Mouse (Mus musculus) liver, embryonic 13.5 days (tissue): Measurements from ENCODE around the gene Arhgap24. TPM values are rescaled to one million over a fixed set of nuclear protein-coding genes. Genes with fewer than 3 reads are reported as not detected.

ENCODE experiments used
- ATAC-seq: fragments of 200-750 bp; cut with Nextera tagmentation; 2 replicates; pipeline ENCODE4 v1.8.0; 2017; ENCODE audit warnings: low read depth, mild to moderate bottlenecking, moderate number of reproducible peaks, moderate library complexity
- DNase-seq: peaks from one replicate; pipeline ENCODE4 v3.0.0; 2022
- H3K27ac ChIP-seq: fragments of 300-500 bp; sonication (generic); 2 replicates; pipeline ENCODE4 v1.5.1; 2015; ENCODE audit warnings: moderate library complexity, mild to moderate bottlenecking, inconsistent platforms
- H3K27me3 ChIP-seq: fragments of 300-500 bp; sonication (generic); 2 replicates; pipeline ENCODE4 v1.6.1; 2015; ENCODE audit warnings: mild to moderate bottlenecking, inconsistent platforms
- H3K36me3 ChIP-seq: fragments of 300-500 bp; sonication (generic); 2 replicates; pipeline ENCODE4 v1.6.1; 2015; ENCODE audit warnings: mild to moderate bottlenecking, inconsistent platforms
- H3K4me1 ChIP-seq: fragments of 300-500 bp; sonication (generic); replicated peaks from 2 replicates; pipeline ENCODE4 v1.6.1; 2015; ENCODE audit warnings: inconsistent platforms
- H3K4me2 ChIP-seq: fragments of 300-500 bp; sonication (generic); 2 replicates; pipeline ENCODE4 v1.6.1; 2015; ENCODE audit warnings: inconsistent platforms, mild to moderate bottlenecking, moderate library complexity
- H3K4me3 ChIP-seq: fragments of 300-500 bp; sonication (generic); replicated peaks from 2 replicates; pipeline ENCODE4 v1.5.1; 2015; ENCODE audit warnings: mild to moderate bottlenecking, inconsistent platforms
- H3K9ac ChIP-seq: fragments of 300-500 bp; sonication (generic); 2 replicates; pipeline ENCODE4 v1.6.1; 2015; ENCODE audit warnings: mild to moderate bottlenecking, inconsistent platforms
- H3K9me3 ChIP-seq: fragments of 300-500 bp; sonication (generic); replicated peaks from 2 replicates; pipeline ENCODE4 v1.6.1; 2016; ENCODE audit warnings: inconsistent platforms
- WGBS: fragments of 180-500 bp; shearing (Covaris S2); methylation state at CpG from one replicate; pipeline ENCODE4 v1.1.7; 2015; ENCODE audit not compliant: insufficient replicate concordance; 5-methylcytosine and 5-hydroxymethylcytosine counted together
- polyA plus RNA-seq: library from polyadenylated mRNA; unstranded; fragments of >200 nt; fragmentation: Nextera tagmentation; extraction: Ambion mirVana; gene quantifications from 2 replicates; pipeline ENCODE4 v1.2.1, GENCODE M21; 2015

Gene Arhgap24
- polyA plus RNA-seq, 1 experiment from 2014 or later = 2.0 TPM

DNA sequence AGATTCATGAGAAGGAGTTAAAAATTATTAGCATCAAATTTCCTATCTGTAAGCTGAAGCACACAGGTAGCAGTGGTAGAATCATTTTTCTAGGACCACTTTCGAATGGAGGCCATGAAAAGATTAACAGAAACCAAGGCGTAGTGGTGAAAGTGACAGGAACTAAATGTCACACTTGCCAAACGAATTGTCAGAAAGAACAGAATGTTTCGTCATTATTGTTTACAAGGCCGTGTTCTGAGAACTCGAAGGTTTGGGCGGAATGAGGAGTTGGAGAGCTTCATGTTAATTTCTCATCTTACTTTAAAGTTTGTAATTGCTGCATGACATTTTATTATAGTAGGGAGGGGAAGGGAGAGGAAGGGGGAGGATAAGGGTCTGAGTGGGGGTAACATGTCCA is 162.2 kb downstream of the Arhgap24 start:
- ATAC-seq = no peak
- no peaks in the 10 kb centered on the region for H3K36me3 ChIP-seq
- no peak overlapping the region for H3K9ac ChIP-seq
- 48% methylated on average over 7 of the region's 7 CpGs for WGBS
- H3K27ac ChIP-seq = no peak overlapping the region
- no peaks in the 10 kb centered on the region for H3K4me1 ChIP-seq
- no peaks in the 10 kb centered on the region for H3K27me3 ChIP-seq
- H3K4me3 ChIP-seq = no peak overlapping the region
- H3K9me3 ChIP-seq = no peaks in the 10 kb centered on the region
- H3K4me2 ChIP-seq = no peak overlapping the region
- DNase-seq = no peak

DNA sequence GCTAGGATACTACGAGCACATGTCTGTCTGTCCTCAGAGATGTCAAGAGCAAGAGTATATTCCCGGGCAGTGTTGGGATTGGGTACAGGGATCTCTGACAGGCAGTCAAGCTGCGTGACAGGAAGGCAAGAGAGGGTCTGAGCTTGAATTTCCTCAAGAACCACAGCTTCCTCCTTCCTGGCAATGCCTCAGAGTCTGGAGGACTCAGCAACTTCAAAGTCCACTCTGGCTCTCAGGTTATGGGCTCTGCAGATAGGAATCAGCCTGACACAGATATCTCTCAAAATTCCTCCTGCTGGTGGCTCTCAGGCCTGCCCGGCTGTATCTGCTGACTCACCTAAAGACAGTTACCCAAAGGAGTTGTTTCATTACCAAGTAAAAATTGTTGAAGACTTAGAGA is 162.6 kb downstream of the Arhgap24 start:
- no peaks in the 10 kb centered on the region for H3K27me3 ChIP-seq
- H3K4me3 ChIP-seq = no peak overlapping the region
- H3K4me2 ChIP-seq = no peak overlapping the region
- DNase-seq = peak; percentile 0
- H3K4me1 ChIP-seq = no peaks in the 10 kb centered on the region
- no peak overlapping the region for H3K27ac ChIP-seq
- no peak for ATAC-seq
- no peaks in the 10 kb centered on the region for H3K36me3 ChIP-seq
- no peaks in the 10 kb centered on the region for H3K9me3 ChIP-seq
- 18% methylated on average over 4 of the region's 4 CpGs for WGBS
- H3K9ac ChIP-seq = no peak overlapping the region

DNA sequence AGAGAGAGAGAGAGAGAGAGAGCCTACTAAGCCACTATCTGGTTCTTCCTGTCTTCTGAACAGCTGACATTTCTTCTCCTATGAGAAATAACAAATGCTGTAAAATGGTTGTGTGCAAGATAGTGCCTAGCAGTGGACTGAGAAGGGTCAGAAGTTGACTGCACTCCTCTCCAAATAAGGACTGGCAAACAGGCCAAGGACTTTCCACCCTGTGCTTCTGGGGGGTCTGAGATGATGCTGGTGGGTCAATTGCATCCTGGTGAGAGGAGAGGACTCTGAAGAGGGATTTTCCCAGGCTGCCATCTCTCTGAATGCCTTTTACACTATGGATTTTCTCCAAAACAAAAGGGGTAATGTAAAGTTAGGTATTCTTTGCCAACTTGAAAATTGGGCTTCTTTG is 177.9 kb downstream of the Arhgap24 start:
- H3K27ac ChIP-seq = no peak overlapping the region
- no peak overlapping the region for H3K4me2 ChIP-seq
- no peak overlapping the region for H3K4me3 ChIP-seq
- no peaks in the 10 kb centered on the region for H3K9me3 ChIP-seq
- no peak for ATAC-seq
- no peak overlapping the region for H3K9ac ChIP-seq
- no peaks in the 10 kb centered on the region for H3K4me1 ChIP-seq
- H3K36me3 ChIP-seq = no peaks in the 10 kb centered on the region
- DNase-seq = no peak
- H3K27me3 ChIP-seq = no peaks in the 10 kb centered on the region

DNA sequence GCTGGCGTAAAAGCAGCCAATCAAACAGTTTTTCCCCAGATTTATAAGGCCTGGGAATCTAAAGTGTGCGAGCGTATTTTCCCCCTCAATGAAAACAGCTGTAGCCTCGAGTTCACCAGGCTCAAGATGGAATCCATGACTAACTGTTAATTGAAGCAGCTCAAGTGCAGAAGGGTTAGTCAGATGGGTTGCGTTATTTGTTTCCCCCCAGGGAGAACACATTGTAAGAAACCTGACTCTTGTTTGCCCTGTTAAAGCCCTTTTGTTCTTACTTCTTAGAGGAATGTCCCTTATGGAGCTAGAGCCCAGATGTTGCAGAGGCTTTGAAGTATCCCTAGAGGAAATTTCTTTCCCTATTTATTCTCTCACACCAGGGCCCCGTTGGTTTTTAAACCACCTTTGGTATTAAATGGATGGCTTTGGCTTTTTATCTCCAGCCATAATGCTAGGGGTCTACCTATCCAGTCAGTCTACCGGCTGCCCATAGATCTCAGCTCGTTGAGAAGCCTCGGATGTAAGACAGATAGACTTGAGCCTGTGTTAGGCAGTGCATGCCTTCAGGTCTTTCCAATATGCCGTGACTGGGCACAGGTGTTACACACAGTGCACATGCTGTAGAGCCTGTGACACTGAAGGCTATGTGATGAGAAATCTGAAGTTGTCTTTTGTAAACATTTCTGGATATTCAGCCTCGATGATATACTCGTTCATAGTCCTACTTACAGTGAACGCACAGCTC is 184.0 kb downstream of the Arhgap24 start:
- H3K4me2 ChIP-seq = no peak overlapping the region
- no peaks in the 10 kb centered on the region for H3K4me1 ChIP-seq
- no peak overlapping the region for H3K4me3 ChIP-seq
- H3K27me3 ChIP-seq = no peaks in the 10 kb centered on the region
- no peaks in the 10 kb centered on the region for H3K36me3 ChIP-seq
- H3K27ac ChIP-seq = no peak overlapping the region
- ATAC-seq (no peak), DNase-seq (no peak)
- 63% methylated on average over 13 of the region's 13 CpGs for WGBS
- no peak overlapping the region for H3K9ac ChIP-seq
- no peaks in the 10 kb centered on the region for H3K9me3 ChIP-seq

DNA sequence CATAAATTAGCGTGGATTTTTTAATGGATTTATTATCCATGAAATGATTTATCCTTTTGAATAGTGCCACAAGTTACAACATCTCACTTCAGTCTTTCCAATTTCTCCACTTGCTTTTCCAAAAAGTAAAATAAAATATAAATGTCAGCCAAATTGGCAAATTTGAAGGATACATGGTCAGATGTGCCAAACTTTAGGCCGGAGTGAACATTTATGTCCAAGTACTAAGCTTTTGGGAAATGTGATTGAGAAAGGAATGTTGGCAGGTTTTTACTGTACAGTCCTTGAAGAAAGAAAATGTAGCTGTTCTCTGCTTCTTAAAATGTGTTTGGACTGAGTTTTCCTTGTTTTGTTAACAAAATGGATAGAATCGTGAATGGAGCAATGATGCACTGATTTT is 185.7 kb downstream of the Arhgap24 start:
- H3K9ac ChIP-seq = no peak overlapping the region
- 68% methylated on average over 3 of the region's 3 CpGs for WGBS
- ATAC-seq = no peak

DNA sequence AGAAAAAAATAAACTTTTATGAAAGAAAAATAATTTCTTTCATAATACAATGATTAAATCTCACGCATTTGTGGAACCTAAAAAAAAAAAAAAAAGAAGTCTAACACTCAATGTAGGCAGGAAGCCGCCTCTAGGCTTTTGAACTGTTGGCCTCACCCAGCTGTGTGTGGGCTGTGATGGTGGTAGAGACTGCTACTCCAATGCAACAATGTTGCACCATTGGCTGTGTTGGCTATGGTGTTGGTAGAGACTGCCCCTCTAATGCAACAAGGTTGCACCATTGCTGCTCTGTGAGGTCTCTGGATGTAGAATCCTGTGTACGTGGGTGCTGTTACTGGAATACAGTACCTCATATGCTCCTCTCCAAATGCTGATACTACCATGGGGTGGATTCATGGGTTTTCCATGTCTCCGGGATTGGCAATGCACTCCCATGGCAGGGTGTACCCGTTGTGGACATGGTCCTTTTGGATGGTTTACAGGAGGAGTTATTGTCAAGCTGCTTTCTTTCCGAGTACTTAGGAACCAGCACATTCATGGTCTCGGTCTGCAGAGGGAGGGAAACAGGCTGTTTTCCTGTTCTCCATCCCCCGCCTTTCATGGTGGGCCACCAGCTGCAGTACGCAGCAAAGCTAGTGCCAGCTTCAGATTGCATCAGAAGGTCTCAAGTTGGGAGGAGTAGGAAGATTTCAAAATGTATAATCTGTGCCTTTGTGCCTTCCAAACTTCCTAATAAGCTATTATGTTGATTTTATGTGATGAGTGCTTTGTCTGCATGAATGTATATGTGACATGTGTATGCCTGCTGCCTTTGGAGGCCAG is 186.8 kb downstream of the Arhgap24 start:
- H3K4me3 ChIP-seq = no peak overlapping the region
- H3K27me3 ChIP-seq = no peaks in the 10 kb centered on the region
- no peak overlapping the region for H3K4me2 ChIP-seq
- H3K27ac ChIP-seq = no peak overlapping the region
- H3K4me1 ChIP-seq = no peaks in the 10 kb centered on the region
- DNase-seq = no peak
- no peak overlapping the region for H3K9ac ChIP-seq
- H3K9me3 ChIP-seq = no peaks in the 10 kb centered on the region
- ATAC-seq = no peak
- H3K36me3 ChIP-seq = no peaks in the 10 kb centered on the region
- 61% methylated on average over 9 of the region's 9 CpGs for WGBS

More for the DNA sequence above, 185.7 kb downstream of the Arhgap24 start:
- Histone ChIP-seq H3K4me2 (no peak overlapping the region), H3K4me1 (no peaks in the 10 kb centered on the region), H3K27ac (no peak overlapping the region), H3K36me3 (no peaks in the 10 kb centered on the region), H3K9me3 (no peaks in the 10 kb centered on the region), H3K4me3 (no peak overlapping the region), H3K27me3 (no peaks in the 10 kb centered on the region)
- DNase-seq = no peak

DNA sequence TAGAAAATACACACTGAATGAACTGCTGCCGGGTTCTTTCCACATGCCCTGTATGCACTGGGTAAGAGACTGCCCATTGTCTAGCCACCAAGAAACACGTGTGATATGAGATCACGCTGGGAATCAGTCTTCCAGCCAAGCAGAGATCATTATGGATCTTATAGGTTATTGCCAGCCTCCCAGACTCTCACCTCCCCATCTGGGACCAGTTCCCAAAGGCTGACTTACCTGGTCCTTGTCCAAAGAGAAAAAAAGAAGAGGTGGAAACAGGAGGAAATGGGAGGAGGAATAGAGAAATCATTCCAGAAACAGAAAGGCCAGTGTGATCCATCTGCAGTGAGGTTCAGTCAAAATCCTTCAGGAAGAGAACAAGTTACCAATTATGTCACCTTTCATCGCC is 189.0 kb downstream of the Arhgap24 start:
- Histone ChIP-seq H3K27me3 (no peaks in the 10 kb centered on the region), H3K4me2 (no peak overlapping the region), H3K9ac (no peak overlapping the region), H3K27ac (no peak overlapping the region), H3K4me3 (no peak overlapping the region), H3K36me3 (no peaks in the 10 kb centered on the region), H3K9me3 (no peaks in the 10 kb centered on the region), H3K4me1 (no peaks in the 10 kb centered on the region)
- DNase-seq (no peak), ATAC-seq (no peak)
- 55% methylated on average over 4 of the region's 4 CpGs for WGBS

DNA sequence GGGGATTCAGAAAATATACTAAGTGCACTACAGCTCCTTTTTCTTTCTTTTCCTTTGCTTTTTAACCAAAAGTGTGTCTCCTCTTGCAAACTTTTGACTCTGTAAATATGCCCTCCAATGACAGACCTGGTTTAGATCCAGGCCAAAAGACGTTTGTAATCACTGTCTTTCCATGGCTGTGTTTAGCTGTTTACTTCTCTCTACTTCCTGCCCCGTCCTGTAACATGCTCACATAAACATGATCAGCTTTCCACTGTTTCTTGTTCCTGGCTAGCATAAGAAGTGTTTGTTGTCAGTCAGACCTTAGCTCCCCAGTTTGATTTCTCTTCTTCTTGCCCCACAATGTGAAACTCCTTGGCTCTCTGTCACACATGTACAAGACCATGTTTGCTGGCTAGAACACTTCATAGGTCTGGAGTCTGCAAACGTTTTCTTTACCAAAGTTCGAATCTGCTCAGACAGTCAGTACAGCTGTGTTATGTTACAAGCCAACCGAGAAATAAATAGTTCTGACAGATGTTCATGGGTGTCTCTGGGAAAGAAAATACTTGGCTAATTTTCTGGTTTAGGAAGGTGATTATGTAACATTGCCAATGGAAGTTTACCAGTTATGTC is 189.6 kb downstream of the Arhgap24 start:
- DNase-seq = no peak
- Histone ChIP-seq H3K4me1 (no peaks in the 10 kb centered on the region), H3K27ac (no peak overlapping the region), H3K9me3 (no peaks in the 10 kb centered on the region), H3K36me3 (no peaks in the 10 kb centered on the region), H3K27me3 (no peaks in the 10 kb centered on the region), H3K4me2 (no peak overlapping the region), H3K9ac (no peak overlapping the region), H3K4me3 (no peak overlapping the region)
- ATAC-seq = no peak
- 39% methylated on average over 5 of the region's 5 CpGs for WGBS

DNA sequence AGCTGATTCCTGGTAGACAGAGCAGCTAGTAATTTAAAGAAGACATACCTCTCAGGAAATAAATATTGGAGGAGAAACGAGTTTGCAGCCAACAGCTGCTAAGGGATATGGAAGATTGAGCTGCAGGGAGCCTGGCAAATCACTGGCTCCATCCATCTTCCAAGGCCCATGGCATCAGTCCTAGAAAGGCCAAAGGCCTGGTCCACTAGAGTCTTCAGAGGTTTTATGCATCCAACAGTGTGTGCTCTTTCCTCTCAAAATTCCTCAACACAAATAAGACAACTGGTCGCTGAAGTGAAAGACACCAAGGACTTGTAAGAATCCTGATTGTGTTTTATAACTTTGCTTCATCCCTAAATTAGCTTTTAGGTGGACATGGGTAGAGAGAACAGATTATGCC is 194.1 kb downstream of the Arhgap24 start:
- no peak overlapping the region for H3K4me2 ChIP-seq
- H3K36me3 ChIP-seq = no peaks in the 10 kb centered on the region
- ATAC-seq (no peak), DNase-seq (no peak)
- no peak overlapping the region for H3K4me3 ChIP-seq
- WGBS = 47% methylated on average over 2 of the region's 2 CpGs
- no peak overlapping the region for H3K27ac ChIP-seq
- H3K4me1 ChIP-seq = no peaks in the 10 kb centered on the region
- no peaks in the 10 kb centered on the region for H3K9me3 ChIP-seq
- H3K9ac ChIP-seq = no peak overlapping the region
- H3K27me3 ChIP-seq = no peaks in the 10 kb centered on the region

DNA sequence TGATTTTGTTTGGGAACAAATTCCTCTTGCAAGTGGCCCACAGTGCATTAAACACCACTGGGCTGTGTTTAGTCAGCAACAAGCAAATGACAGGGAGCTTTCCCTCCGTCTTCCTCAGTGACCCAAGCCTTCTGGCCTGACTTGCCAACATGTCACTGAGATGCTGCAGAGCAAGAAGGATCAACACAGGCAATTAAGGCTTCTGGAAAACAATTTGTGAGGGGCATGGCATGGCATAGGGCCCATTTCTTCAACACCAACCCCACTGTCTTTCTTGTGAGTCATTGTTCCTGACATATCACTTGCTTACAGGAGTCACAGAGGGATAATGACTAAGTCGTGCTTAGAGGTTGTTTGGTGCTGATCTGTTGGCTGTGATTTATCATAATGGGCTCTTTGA is 196.0 kb downstream of the Arhgap24 start:
- DNase-seq (no peak), ATAC-seq (no peak)
- Histone ChIP-seq H3K36me3 (no peaks in the 10 kb centered on the region), H3K4me1 (no peaks in the 10 kb centered on the region), H3K9ac (no peak overlapping the region), H3K27me3 (no peaks in the 10 kb centered on the region), H3K9me3 (no peaks in the 10 kb centered on the region), H3K4me3 (no peak overlapping the region), H3K27ac (no peak overlapping the region), H3K4me2 (no peak overlapping the region)
- 33% methylated on average over 2 of the region's 2 CpGs for WGBS

DNA sequence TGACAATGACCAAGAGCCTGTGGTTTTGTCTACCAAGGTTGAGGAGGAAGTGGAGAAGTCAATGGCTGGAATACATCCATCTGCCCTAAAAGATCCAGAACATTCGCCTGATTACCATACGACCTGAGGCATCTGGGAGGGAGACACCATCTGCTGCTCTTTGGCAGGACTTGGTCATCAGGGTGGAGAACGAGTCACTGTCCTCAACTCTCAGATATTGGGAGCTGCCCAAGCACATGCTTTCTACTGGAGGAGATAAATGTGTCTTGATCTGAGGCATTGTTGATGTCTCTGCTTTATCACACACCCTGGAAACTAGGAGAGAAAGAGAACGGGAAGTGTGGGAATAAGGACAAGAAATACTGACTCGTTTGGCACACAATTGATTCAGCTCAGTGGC is 206.5 kb downstream of the Arhgap24 start:
- H3K4me2 ChIP-seq = no peak overlapping the region
- no peaks in the 10 kb centered on the region for H3K4me1 ChIP-seq
- no peak overlapping the region for H3K27ac ChIP-seq
- no peaks in the 10 kb centered on the region for H3K9me3 ChIP-seq
- no peaks in the 10 kb centered on the region for H3K36me3 ChIP-seq
- ATAC-seq = no peak
- no peak overlapping the region for H3K4me3 ChIP-seq
- DNase-seq = no peak
- no peak overlapping the region for H3K9ac ChIP-seq
- H3K27me3 ChIP-seq = no peaks in the 10 kb centered on the region
- 44% methylated on average over 5 of the region's 5 CpGs for WGBS
